23 mouse cellular contexts compared by ENCODE assay signal in the genomic region with DNA sequence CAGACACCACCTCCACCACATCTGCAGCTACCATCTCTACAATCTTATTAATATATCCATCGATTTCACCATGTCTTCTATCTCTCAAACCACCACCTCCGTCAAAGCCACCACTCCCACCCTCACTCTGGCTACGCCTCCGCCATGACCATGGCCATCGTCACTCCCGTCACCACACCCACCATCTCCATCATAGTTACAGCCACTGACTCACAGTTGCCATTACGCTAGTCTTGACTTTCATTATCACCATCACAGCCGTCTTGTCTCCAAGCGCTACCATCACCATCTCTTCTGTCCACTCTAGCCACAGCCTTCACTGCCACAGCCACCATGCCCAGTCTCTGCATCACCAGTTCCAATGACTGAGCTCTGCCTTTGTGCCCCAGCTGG. TPM values are rescaled to one million over a fixed set of nuclear protein-coding genes. Genes with fewer than 3 reads are reported as not detected.
DNase-seq lines count a peak whose midpoint lies in the region; ATAC-seq and TF ChIP-seq lines count a peak whose summit lies in the region.
"Had no signal": no experiment of that assay in that cellular context is flagged by ENCODE, and none has a peak within 500 bp of the region (broad histone marks: within the 10 kb centered on the region; RNA-seq: fewer than 3 reads in every experiment).

No protein-coding gene starts in this region.

- H3K4me2 ChIP-seq in CH12.LX (ENCODE audit: insufficient read depth, low read depth, poor library complexity, severe bottlenecking), result no peak overlapping the region
- H3K4me2 ChIP-seq: forebrain, embryonic 13.5 days; heart, embryonic 11.5 days; heart, embryonic 15.5 days; hindbrain, embryonic 14.5 days had no signal

- no peaks in the 10 kb centered on the region for H3K36me3 ChIP-seq in CH12.LX (replicated peaks in 1 of 2; ENCODE audit: control insufficient read depth in 1 of 2, insufficient read depth in 1 of 2, low read length in 1 of 2)
- no peaks in the 10 kb centered on the region for H3K36me3 ChIP-seq in kidney, adult 2 months (ENCODE audit: control insufficient read depth, insufficient read depth, low read length)
- H3K36me3 ChIP-seq: embryonic facial prominence, embryonic 10.5 days; heart, embryonic 15.5 days; hindbrain, embryonic 10.5 days had no signal

- dilution Hi-C loops in CH12.LX (cut with MboI; ENCODE audit: extremely low pct_ligation_motif_present, extremely low pct_unique_long_range_greater_than_20kb, low sequenced_read_pairs), result no loop called here

- in situ Hi-C loops in CH12.LX (cut with MboI; ENCODE audit: low pct_ligation_motif_present, low pct_unique_long_range_greater_than_20kb, low sequenced_read_pairs), result no loop called here

- TF ChIP-seq EP300 in CH12.LX (IDR thresholded peaks at IDR 0.05; ENCODE audit: low read length), result no peak

- no peak for TF ChIP-seq CTCF in CH12.LX (conservative IDR thresholded peaks at IDR 0.05 in 1 of 2, IDR thresholded peaks at IDR 0.05 in 1 of 2; ENCODE audit: low read depth in 2 of 2, low read length in 2 of 2)
- TF ChIP-seq CTCF in kidney, adult 2 months (conservative IDR thresholded peaks at IDR 0.05; ENCODE audit: insufficient read depth, insufficient read length, low read depth, low read length), result no peak

- DNase-seq in CD4-positive helper T cell, adult 2 months (ENCODE audit: low read depth, low spot score), result peak; percentile 82
- no peak for DNase-seq in CH12.LX (ENCODE audit: extremely low read depth)
- peak; percentile 18 for DNase-seq in naive thymus-derived CD4-positive, alpha-beta T cell, adult 2 months (ENCODE audit: low read depth)
- DNase-seq in kidney, adult 2 months, result no peak
- DNase-seq in heart, adult 11 months, result no peak
- DNase-seq in left cerebral cortex, adult 9 months (ENCODE audit: low spot score in 2 of 2), result no peak
- DNase-seq: adrenal gland, postnatal 14 days; cerebellum, adult 2 months; cerebellum, postnatal 10 days; forebrain, postnatal 0 days; gastrocnemius, postnatal 36 days; heart, adult 18-20 months had no signal

- peak; percentile 48 for ATAC-seq in inflammation-experienced regulatory T-cells, adult 6 months
- ATAC-seq: activated CD4-positive, CD25-positive, alpha-beta regulatory T cell, adult 4 months; forebrain, embryonic 13.5 days; forebrain, postnatal 0 days; intestine, postnatal 0 days; Patski had no signal

- H3K4me1 ChIP-seq in CH12.LX (ENCODE audit: control insufficient read depth in 1 of 2, insufficient read depth in 2 of 2), result peaks cover 4 to 6% of the 10 kb centered on the region in 2 experiments
- H3K4me1 ChIP-seq in kidney, adult 2 months (ENCODE audit: control insufficient read depth, insufficient read depth, low read length), result no peaks in the 10 kb centered on the region
- H3K4me1 ChIP-seq: forebrain, embryonic 13.5 days; heart, embryonic 15.5 days had no signal

- H3K27ac ChIP-seq in CH12.LX (ENCODE audit: insufficient read depth, low read depth), result no peak overlapping the region
- no peak overlapping the region for H3K27ac ChIP-seq in kidney, adult 2 months (ENCODE audit: insufficient read depth, low read depth, low read length)
- H3K27ac ChIP-seq: embryonic facial prominence, embryonic 10.5 days; forebrain, embryonic 13.5 days; heart, embryonic 15.5 days; hindbrain, embryonic 10.5 days; hindbrain, embryonic 14.5 days had no signal

- no peak overlapping the region for H3K9ac ChIP-seq in CH12.LX (ENCODE audit: insufficient read depth, low read depth)
- H3K9ac ChIP-seq: forebrain, embryonic 13.5 days; forebrain, postnatal 0 days; heart, embryonic 15.5 days; hindbrain, embryonic 14.5 days had no signal

- H3K27me3 ChIP-seq in CH12.LX (replicated peaks), result peaks cover 15% of the 10 kb centered on the region
- H3K27me3 ChIP-seq in kidney, adult 2 months (replicated peaks; ENCODE audit: control insufficient read depth, insufficient read depth, low read length), result no peaks in the 10 kb centered on the region

- TF ChIP-seq POLR2A in CH12.LX (IDR thresholded peaks at IDR 0.05; ENCODE audit: low read depth, low read length), result no peak
- no peak for TF ChIP-seq POLR2A in kidney, adult 2 months (IDR thresholded peaks at IDR 0.05; ENCODE audit: low read depth, low read length)

- H3K9me3 ChIP-seq in CH12.LX (replicated peaks; ENCODE audit: low read length), result no peaks in the 10 kb centered on the region
- H3K9me3 ChIP-seq: embryonic facial prominence, embryonic 10.5 days; forebrain, embryonic 13.5 days; heart, embryonic 15.5 days; hindbrain, embryonic 10.5 days had no signal

- H3K79me2 ChIP-seq in CH12.LX (replicated peaks; ENCODE audit: control insufficient read depth, extremely low read depth, insufficient read depth, poor library complexity, severe bottlenecking), result no peaks in the 10 kb centered on the region

- H3K4me3 ChIP-seq in CH12.LX (replicated peaks in 1 of 3; ENCODE audit: low read depth in 2 of 3, low read length in 2 of 3, poor library complexity in 1 of 3), result no peak overlapping the region
- no peak overlapping the region for H3K4me3 ChIP-seq in kidney, adult 2 months (ENCODE audit: insufficient read depth, low read depth, low read length)
- H3K4me3 ChIP-seq: embryonic facial prominence, embryonic 10.5 days; forebrain, embryonic 13.5 days; heart, embryonic 15.5 days; hindbrain, embryonic 10.5 days had no signal

- no peak for TF ChIP-seq RAD21 in CH12.LX (IDR thresholded peaks at IDR 0.05; ENCODE audit: low read depth, low read length)

- 94% methylated on average over 9 of the region's 9 CpGs for WGBS in kidney, adult 2 months

TF ChIP-seq in CH12.LX, 34 proteins besides CTCF, POLR2A, EP300 and RAD21:
- TF ChIP-seq ZKSCAN1 (IDR thresholded peaks at IDR 0.05; ENCODE audit: borderline replicate concordance, low read depth, low read length) (no peak), JUN (IDR thresholded peaks at IDR 0.05; ENCODE audit: insufficient read depth, low read depth, low read length) (peak; percentile 35; the same call in 1 of the 2 replicates), KAT2A (IDR thresholded peaks at IDR 0.05; ENCODE audit: insufficient replicate concordance, low read length) (no peak), PAX5 (IDR thresholded peaks at IDR 0.05; ENCODE audit: low read length) (no peak)

RNA-seq across cellular contexts. Expression of a gene that starts 11.0 kb away (rescaled TPM):
- total RNA-seq in CH12.LX (2012; rRNA removed) (0.08 TPM in 2 replicates), CH12.LX (2014; rRNA removed) (not detected in 2 replicates)
- polyA plus RNA-seq in CH12.LX (2012; ENCODE audit: insufficient read length, low read depth), result 0.09 TPM in 1 of 2 replicates, not detected in the other
- polyA plus RNA-seq in inflammation-experienced regulatory T-cells, adult 6 months (2017; shearing (Covaris generic)), result 10 to 100 TPM in 1 of 3 experiments, 1 to 10 TPM in 2; 3.4 to 20.9 (median 3.6) TPM
- polyA plus RNA-seq in kidney, adult 2 months (2012; rRNA removed), result 0.20 and 0.56 TPM in 2 replicates
- total RNA-seq: heart, postnatal 25 days had no signal
- polyA plus RNA-seq: heart, embryonic 11.5 days; hindbrain, embryonic 14.5 days; Patski had no signal

RNA-seq across cellular contexts. Expression of a gene that starts 47.2 kb away (rescaled TPM):
- 2.1 and 3.1 TPM in 2 replicates for total RNA-seq in CH12.LX (2012; rRNA removed)
- total RNA-seq in CH12.LX (2014; rRNA removed), result 0.44 and 1.2 TPM in 2 replicates
- polyA plus RNA-seq in CH12.LX (2012; ENCODE audit: insufficient read length, low read depth), result 5.2 and 5.7 TPM in 2 replicates
- polyA plus RNA-seq in inflammation-experienced regulatory T-cells, adult 6 months (2017; shearing (Covaris generic)), result under 1 TPM in 2 of 3 experiments, not detected in 1; 0.21 to 0.44 TPM
- 10.4 and 12.1 TPM in 2 replicates for polyA plus RNA-seq in kidney, adult 2 months (2012; rRNA removed)

RNA-seq across cellular contexts. Expression of a gene that starts 53.7 kb away (rescaled TPM):
- total RNA-seq in CH12.LX (2012; rRNA removed) (14.2 and 17.6 TPM in 2 replicates), CH12.LX (2014; rRNA removed) (6.6 and 7.4 TPM in 2 replicates)
- polyA plus RNA-seq in CH12.LX (2012; ENCODE audit: insufficient read length, low read depth), result 22.1 and 24.4 TPM in 2 replicates
- polyA plus RNA-seq in inflammation-experienced regulatory T-cells, adult 6 months (2017; shearing (Covaris generic)), result 10 to 100 TPM; 22.8 to 30.5 (median 25.3) TPM
- 9.0 and 9.1 TPM in 2 replicates for polyA plus RNA-seq in kidney, adult 2 months (2012; rRNA removed)

Comparison
In these comparisons a context has a peak if more than half of its experiments do, and no peak if none do; other contexts are left out.
1. DNase-seq: peak in CD4-positive helper T cell, adult 2 months (single experiment) and naive thymus-derived CD4-positive, alpha-beta T cell, adult 2 months (single experiment); none in CH12.LX (single experiment), kidney, adult 2 months (single experiment), heart, adult 11 months (single experiment) and left cerebral cortex, adult 9 months (0 of 2).